Mouse (Mus musculus): ENCODE results near the gene Uqcc3. TPM values are rescaled to one million over a fixed set of nuclear protein-coding genes. Genes with fewer than 3 reads are reported as not detected.
"Not testable (repeated sequence)": the region's sequence is repeated elsewhere in the genome, so short reads cannot be mapped to it uniquely, and the experiment has no call there.

The Uqcc3 gene
- polyA plus RNA-seq, 1 experiment from 2014 or later, result 69.1 TPM

DNA sequence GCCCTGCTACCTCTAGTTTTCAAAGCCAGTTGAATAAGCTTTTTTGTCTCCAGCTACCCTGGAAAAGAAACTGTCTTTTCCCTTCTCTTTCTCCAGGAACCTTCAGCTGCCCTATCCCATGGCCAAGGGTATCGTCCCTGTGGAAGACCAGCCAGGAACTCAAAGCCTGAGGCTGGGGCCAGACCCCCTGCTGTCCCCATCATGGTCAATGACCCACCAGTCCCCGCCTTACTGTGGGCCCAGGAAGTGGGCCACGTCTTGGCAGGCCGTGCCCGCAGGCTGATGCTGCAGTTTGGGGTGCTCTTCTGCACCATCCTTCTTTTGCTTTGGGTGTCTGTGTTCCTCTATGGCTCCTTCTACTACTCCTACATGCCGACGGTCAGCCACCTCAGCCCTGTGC, 39.7 kb downstream of the Uqcc3 start:
- H3K36me3 ChIP-seq, result peaks cover 21% of the 10 kb centered on the region
- peak overlapping the region; percentile 61 for H3K4me2 ChIP-seq
- no peak for ATAC-seq (ENCODE audit: insufficient number of reproducible peaks, low FRiP score, low TSS enrichment, low read depth)
- WGBS, result 87% methylated on average over 7 of the region's 7 CpGs
- no peak overlapping the region for H3K9ac ChIP-seq
- H3K27me3 ChIP-seq, result no peaks in the 10 kb centered on the region
- H3K9me3 ChIP-seq, result no peaks in the 10 kb centered on the region
- H3K27ac ChIP-seq, result no peak overlapping the region
- peaks cover 32% of the 10 kb centered on the region for H3K4me1 ChIP-seq
- H3K4me3 ChIP-seq, result peak overlapping the region; percentile 43

GRCm38 (mm10) chr19:8839908-8840791, 40.6 kb downstream of the Uqcc3 start:
- Histone ChIP-seq H3K4me3 (peak overlapping the region; percentile 43), H3K27ac (no peak overlapping the region), H3K36me3 (peaks cover 17% of the 10 kb centered on the region), H3K9me3 (no peaks in the 10 kb centered on the region), H3K4me1 (peaks cover 32% of the 10 kb centered on the region), H3K4me2 (peak overlapping the region; percentile 61), H3K27me3 (no peaks in the 10 kb centered on the region), H3K9ac (peak overlapping the region; percentile 39; the same call in 1 of the 2 replicates)
- 24% methylated on average over 29 of the region's 29 CpGs for WGBS
- no peak for ATAC-seq (ENCODE audit: insufficient number of reproducible peaks, low FRiP score, low TSS enrichment, low read depth)

GRCm38 (mm10) chr19:8839103-8839907, 41.4 kb downstream of the Uqcc3 start, which contains the start of gene Gng3:
Gene Gng3, minus strand, starts transcription at chr19:8839194.
- Histone ChIP-seq H3K9me3 (no peaks in the 10 kb centered on the region), H3K4me2 (peak within 1 kb of the TSS; percentile 80), H3K27me3 (no peaks in the 10 kb centered on the region), H3K9ac (0 out of 2 replicates have a peak within 1 kb of the TSS, but pooled peaks have one; percentile 64), H3K4me1 (peaks cover 32% of the 10 kb centered on the region), H3K36me3 (peaks cover 23% of the 10 kb centered on the region), H3K4me3 (peak within 1 kb of the TSS; percentile 57), H3K27ac (peak within 1 kb of the TSS; percentile 98)
- ATAC-seq (ENCODE audit: insufficient number of reproducible peaks, low FRiP score, low TSS enrichment, low read depth), result no peak
- WGBS, result 59% methylated on average over 11 of the region's 11 CpGs

DNA sequence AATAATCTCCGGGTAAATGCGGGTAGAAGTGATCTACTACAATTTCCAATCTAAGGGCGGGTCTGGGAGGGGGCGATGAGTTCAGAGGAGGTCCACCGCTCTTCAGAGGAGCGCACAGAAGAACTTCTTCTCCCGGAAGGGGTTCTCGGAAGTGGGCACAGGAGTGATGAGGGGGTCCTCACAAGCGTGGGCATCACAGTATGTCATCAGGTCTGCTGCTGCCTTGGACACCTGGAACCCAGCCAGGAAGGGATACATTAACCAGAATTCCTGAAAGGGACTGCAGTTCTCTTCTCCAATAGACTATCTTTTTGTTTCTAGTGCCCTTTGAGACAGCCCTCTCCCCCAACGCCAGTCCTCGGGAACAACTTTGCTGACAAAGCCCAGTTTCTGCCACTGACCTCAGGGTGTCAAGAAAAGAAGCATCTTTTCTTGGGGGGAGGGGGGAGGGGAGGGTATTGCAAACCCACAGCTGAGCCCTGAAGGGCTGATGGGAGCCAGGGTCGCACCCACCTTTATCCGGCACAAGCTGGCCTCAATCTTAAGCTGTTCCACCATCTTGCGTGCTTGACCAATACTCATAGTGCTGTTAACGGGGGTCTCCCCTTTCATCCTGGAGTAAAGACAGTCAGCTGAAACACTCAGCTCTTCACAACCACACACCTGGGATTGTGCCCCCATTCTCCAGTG, 42.5 kb downstream of the Uqcc3 start:
- Histone ChIP-seq H3K9me3 (no peaks in the 10 kb centered on the region), H3K27me3 (no peaks in the 10 kb centered on the region), H3K4me3 (peak overlapping the region; percentile 57), H3K27ac (peak overlapping the region; percentile 98), H3K4me1 (peaks cover 32% of the 10 kb centered on the region), H3K4me2 (peak overlapping the region; percentile 80), H3K36me3 (peaks cover 34% of the 10 kb centered on the region), H3K9ac (peak overlapping the region; percentile 64; the same call in 1 of the 2 replicates)
- no peak for ATAC-seq (ENCODE audit: insufficient number of reproducible peaks, low FRiP score, low TSS enrichment, low read depth)
- 19% methylated on average over 15 of the region's 15 CpGs for WGBS

GRCm38 (mm10) chr19:8837251-8837791, 43.4 kb downstream of the Uqcc3 start, which contains the start of gene Bscl2:
Gene Bscl2, plus strand, starts transcription at chr19:8837467.
- Histone ChIP-seq H3K9me3 (no peaks in the 10 kb centered on the region), H3K36me3 (peaks cover 35% of the 10 kb centered on the region)

GRCm38 (mm10) chr19:8836327-8836726, 44.4 kb downstream of the Uqcc3 start:
- H3K4me2 ChIP-seq; H3K27me3 ChIP-seq; H3K4me3 ChIP-seq; H3K9me3 ChIP-seq; ATAC-seq (ENCODE audit: insufficient number of reproducible peaks, low FRiP score, low TSS enrichment, low read depth); H3K9ac ChIP-seq: not testable (repeated sequence)
- Histone ChIP-seq H3K4me1 (peaks cover 30% of the 10 kb centered on the region), H3K27ac (peak overlapping the region; percentile 98; the same call in 1 of the 2 replicates), H3K36me3 (peaks cover 45% of the 10 kb centered on the region)
- 93% methylated on average over 10 of the region's 10 CpGs for WGBS

More at GRCm38 (mm10) chr19:8837251-8837791, 43.4 kb downstream of the Uqcc3 start, which contains the start of gene Bscl2:
- 1% methylated on average over 36 of the region's 38 CpGs for WGBS
- peak within 1 kb of the TSS; percentile 80 for H3K4me2 ChIP-seq
- H3K9ac ChIP-seq, result peak within 1 kb of the TSS; percentile 64
- ATAC-seq (ENCODE audit: insufficient number of reproducible peaks, low FRiP score, low TSS enrichment, low read depth), result peak; percentile 77
- H3K27ac ChIP-seq, result peak within 1 kb of the TSS; percentile 98
- peak within 1 kb of the TSS; percentile 57 for H3K4me3 ChIP-seq
- peaks cover 32% of the 10 kb centered on the region for H3K4me1 ChIP-seq
- H3K27me3 ChIP-seq, result no peaks in the 10 kb centered on the region

DNA sequence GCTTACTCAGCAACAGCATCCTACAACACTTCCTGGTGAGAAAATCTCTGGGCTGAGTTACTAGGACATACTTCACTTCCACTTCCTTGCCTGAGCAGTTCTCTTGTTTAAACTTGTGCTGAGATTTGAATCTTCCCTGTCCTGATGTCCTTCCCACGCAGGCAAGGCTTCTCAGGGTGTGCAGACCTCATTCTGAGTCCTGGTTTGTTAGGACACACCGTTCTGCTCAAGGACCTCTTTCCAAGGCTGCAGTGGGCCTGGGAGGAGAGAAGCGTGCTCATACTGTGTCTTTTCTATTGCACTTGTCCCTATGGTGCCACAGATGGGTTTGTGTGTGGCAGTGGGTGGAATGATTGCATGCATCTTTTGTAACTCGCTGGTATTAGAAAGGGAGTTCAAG, 47.8 kb downstream of the Uqcc3 start:
- Histone ChIP-seq H3K4me1 (no peaks in the 10 kb centered on the region), H3K4me2 (no peak overlapping the region), H3K9me3 (no peaks in the 10 kb centered on the region), H3K36me3 (peaks cover 73% of the 10 kb centered on the region), H3K27ac (no peak overlapping the region), H3K27me3 (no peaks in the 10 kb centered on the region), H3K9ac (no peak overlapping the region), H3K4me3 (no peak overlapping the region)
- WGBS, result 89% methylated on average over 4 of the region's 4 CpGs
- ATAC-seq (ENCODE audit: insufficient number of reproducible peaks, low FRiP score, low TSS enrichment, low read depth), result no peak

GRCm38 (mm10) chr19:8831262-8831661, 49.5 kb downstream of the Uqcc3 start:
- no peak overlapping the region for H3K4me3 ChIP-seq
- no peak overlapping the region for H3K9ac ChIP-seq
- H3K36me3 ChIP-seq, result peaks cover 91% of the 10 kb centered on the region
- no peak for ATAC-seq (ENCODE audit: insufficient number of reproducible peaks, low FRiP score, low TSS enrichment, low read depth)
- H3K4me1 ChIP-seq, result no peaks in the 10 kb centered on the region
- no peaks in the 10 kb centered on the region for H3K9me3 ChIP-seq
- no peak overlapping the region for H3K27ac ChIP-seq
- H3K4me2 ChIP-seq, result no peak overlapping the region
- 83% methylated on average over 11 of the region's 11 CpGs for WGBS
- no peaks in the 10 kb centered on the region for H3K27me3 ChIP-seq

DNA sequence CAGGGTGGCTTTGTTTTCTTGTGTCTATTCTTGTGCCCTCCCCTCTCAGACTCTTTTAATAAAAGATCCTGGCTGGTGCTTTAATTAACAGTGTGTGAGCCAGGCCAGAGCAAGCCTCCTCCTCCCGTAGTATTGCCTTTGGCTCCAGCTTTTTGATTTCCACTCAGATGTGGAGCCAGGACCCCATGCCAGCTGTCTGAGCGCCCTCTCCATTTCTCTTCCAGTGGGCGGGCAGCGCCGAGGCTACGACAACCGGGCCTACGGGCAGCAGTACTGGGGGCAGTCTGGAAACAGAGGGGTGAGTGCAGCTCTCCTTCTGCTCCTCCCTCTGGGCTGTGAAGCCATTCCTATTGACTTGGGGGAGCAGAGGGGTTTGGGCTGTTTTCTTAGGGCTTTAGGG, 50.1 kb downstream of the Uqcc3 start:
- 84% methylated on average over 8 of the region's 8 CpGs for WGBS
- Histone ChIP-seq H3K4me1 (no peaks in the 10 kb centered on the region), H3K4me2 (no peak overlapping the region), H3K27me3 (no peaks in the 10 kb centered on the region), H3K36me3 (peaks cover 97% of the 10 kb centered on the region), H3K4me3 (no peak overlapping the region), H3K9ac (no peak overlapping the region), H3K9me3 (no peaks in the 10 kb centered on the region), H3K27ac (no peak overlapping the region)
- no peak for ATAC-seq (ENCODE audit: insufficient number of reproducible peaks, low FRiP score, low TSS enrichment, low read depth)

Data from limb, embryonic 15.5 days (tissue).